Mouse (Mus musculus): Measurements from ENCODE around the gene Nkrf. TPM values are rescaled to one million over a fixed set of nuclear protein-coding genes. Genes with fewer than 3 reads are reported as not detected.

The Nkrf gene
- polyA plus RNA-seq (2015; fragmentation: Nextera tagmentation; extraction: Ambion mirVana) = 1.5 and 2.2 TPM in 2 replicates

DNA sequence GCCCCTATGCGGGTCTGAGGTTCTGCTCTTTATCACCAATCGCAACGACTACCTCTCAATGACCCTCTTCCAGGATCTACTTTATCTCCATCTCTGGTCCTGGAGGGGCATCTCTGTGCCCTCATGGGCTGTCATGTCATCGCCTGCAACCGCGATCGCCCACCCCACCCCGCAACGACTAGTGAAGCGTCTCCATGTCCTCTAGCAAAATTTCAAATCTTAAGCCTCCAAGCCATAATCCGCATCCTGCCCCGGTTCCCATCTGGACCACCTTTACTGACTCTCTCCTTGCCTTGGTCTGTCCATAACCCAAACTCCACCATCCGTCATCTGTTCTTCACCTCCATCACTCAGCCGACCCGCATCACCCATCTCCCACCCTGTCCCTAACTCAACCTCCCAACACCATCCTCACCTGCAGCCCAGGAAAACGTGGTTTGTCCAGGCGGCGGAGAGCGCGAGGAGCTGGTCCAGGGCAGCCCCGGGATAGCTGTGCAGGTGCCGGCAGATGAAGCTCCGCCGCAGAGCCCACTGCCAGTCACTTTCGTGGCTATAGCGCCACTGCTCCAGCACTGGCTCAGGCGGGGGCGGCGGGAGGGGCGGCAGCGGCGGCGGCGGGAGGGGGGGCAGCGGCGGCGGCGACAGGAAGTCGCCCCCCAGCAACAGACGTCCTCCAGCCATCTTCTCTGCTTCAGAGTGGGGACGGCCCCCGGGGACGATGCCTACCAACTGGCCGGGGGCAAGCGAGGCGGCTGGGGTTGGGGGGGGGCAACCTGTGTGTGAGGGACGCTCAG is at the start of gene Nkrf:
TSS of gene Nkrf (minus strand) at position 579 of the 794 bp plus-strand sequence.

DNA sequence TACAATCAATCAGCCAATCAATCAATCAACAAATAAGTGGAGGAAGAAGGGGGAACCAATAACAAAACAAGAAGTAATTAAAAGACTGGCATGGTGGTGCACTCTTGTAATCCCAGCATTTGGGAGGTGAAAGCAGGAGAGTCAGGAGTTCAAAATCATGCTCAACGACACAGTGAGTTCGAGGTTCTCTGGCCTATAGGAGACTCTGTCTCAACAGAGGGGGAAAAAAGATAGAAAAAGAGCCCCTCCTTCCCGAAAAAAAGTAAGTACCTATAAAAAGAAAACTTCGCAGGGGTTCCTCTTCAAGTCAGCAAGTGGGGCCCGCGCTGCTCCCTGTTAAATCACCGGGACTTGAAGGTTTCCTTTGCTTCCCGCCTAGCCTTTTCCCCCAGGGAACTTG is 28.9 kb downstream of the Nkrf start, which contains the start of the genes Ube2a and C330007P06Rik:
TSS of gene Ube2a (plus strand) at position 136 of the 400 bp plus-strand sequence.
TSS of gene C330007P06Rik (minus strand) at position 347 of the 400 bp plus-strand sequence.

Other genes starting within 250 kb of the Nkrf start
- gene Slc25a43, start 159.2 kb downstream of the Nkrf start, polyA plus RNA-seq (2015; fragmentation: Nextera tagmentation; extraction: Ambion mirVana) = 1.8 TPM in 2 replicates
- 258 and 411 TPM in 2 replicates for gene Slc25a5, start 107.2 kb downstream of the Nkrf start, polyA plus RNA-seq (2015; fragmentation: Nextera tagmentation; extraction: Ambion mirVana)
- gene Ube2a, start 29.0 kb downstream of the Nkrf start, polyA plus RNA-seq (2015; fragmentation: Nextera tagmentation; extraction: Ambion mirVana) = 98.6 and 125 TPM in 2 replicates
- 20.8 and 30.1 TPM in 2 replicates for gene C330007P06Rik, start 28.8 kb downstream of the Nkrf start, polyA plus RNA-seq (2015; fragmentation: Nextera tagmentation; extraction: Ambion mirVana)
- 19.3 and 19.9 TPM in 2 replicates for gene Sept6, start 88.9 kb upstream of the Nkrf start, polyA plus RNA-seq (2015; fragmentation: Nextera tagmentation; extraction: Ambion mirVana)
- gene Sowahd, start 145.9 kb upstream of the Nkrf start, polyA plus RNA-seq (2015; fragmentation: Nextera tagmentation; extraction: Ambion mirVana) = 0.33 and 0.66 TPM in 2 replicates
- gene Rpl39, start 182.5 kb upstream of the Nkrf start, polyA plus RNA-seq (2015; fragmentation: Nextera tagmentation; extraction: Ambion mirVana) = 810 and 1,409 TPM in 2 replicates
- 13.0 and 17.0 TPM in 2 replicates for gene Upf3b, start 207.4 kb upstream of the Nkrf start, polyA plus RNA-seq (2015; fragmentation: Nextera tagmentation; extraction: Ambion mirVana)
- gene Nkap, start 223.9 kb upstream of the Nkrf start, polyA plus RNA-seq (2015; fragmentation: Nextera tagmentation; extraction: Ambion mirVana) = 11.6 and 12.9 TPM in 2 replicates